Mouse (Mus musculus): Measurements from ENCODE around the gene 6030452D12Rik. TPM values are rescaled to one million over a fixed set of nuclear protein-coding genes. Genes with fewer than 3 reads are reported as not detected.

6030452D12Rik gene
- polyA plus RNA-seq, 1 experiment: not detected

GRCm38 (mm10) chr8:106548366-106548936 lies 48.1 kb downstream of the 6030452D12Rik start:
- Histone ChIP-seq H3K4me3 (ENCODE audit: control insufficient read depth, low read depth, low read length) (no peak overlapping the region), H3K36me3 (ENCODE audit: control insufficient read depth, insufficient read depth, low read length) (no peaks in the 10 kb centered on the region), H3K27me3 (ENCODE audit: control insufficient read depth, insufficient read depth, low read length) (no peaks in the 10 kb centered on the region), H3K27ac (ENCODE audit: control insufficient read depth, insufficient read depth, low read depth, low read length) (no peak overlapping the region), H3K4me1 (ENCODE audit: control insufficient read depth, insufficient read depth, low read length) (no peaks in the 10 kb centered on the region)
- TF ChIP-seq CTCF (IDR thresholded peaks at IDR 0.05; ENCODE audit: control insufficient read depth, insufficient read depth, insufficient replicate concordance, low read depth, low read length): no peak
- TF ChIP-seq POLR2A (IDR thresholded peaks at IDR 0.05; ENCODE audit: control insufficient read depth, low read depth, low read length): no peak

DNA sequence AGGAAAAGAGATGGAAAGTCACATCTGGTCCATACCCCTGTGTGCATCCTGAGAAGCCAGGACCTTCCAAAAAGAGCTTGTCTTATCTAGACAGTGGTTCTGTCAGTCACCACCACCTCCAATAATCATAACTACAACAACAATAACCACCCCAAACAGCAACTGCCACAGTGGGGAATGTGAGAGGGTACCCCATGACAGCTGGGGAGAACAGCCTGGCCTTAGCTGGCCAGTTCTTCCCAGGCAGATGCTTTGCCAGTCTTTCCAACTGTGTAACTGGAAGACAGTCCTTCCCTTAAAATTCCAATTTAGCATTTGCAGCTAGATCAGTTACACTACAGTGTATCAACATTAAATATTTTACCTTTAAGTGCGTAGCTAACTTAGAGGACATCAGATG lies 50.6 kb downstream of the 6030452D12Rik start:
- TF ChIP-seq POLR2A (IDR thresholded peaks at IDR 0.05; ENCODE audit: control insufficient read depth, low read depth, low read length): no peak
- no peak for TF ChIP-seq CTCF (IDR thresholded peaks at IDR 0.05; ENCODE audit: control insufficient read depth, insufficient read depth, insufficient replicate concordance, low read depth, low read length)
- Histone ChIP-seq H3K4me1 (ENCODE audit: control insufficient read depth, insufficient read depth, low read length) (no peaks in the 10 kb centered on the region), H3K4me3 (ENCODE audit: control insufficient read depth, low read depth, low read length) (no peak overlapping the region), H3K27me3 (ENCODE audit: control insufficient read depth, insufficient read depth, low read length) (no peaks in the 10 kb centered on the region), H3K27ac (ENCODE audit: control insufficient read depth, insufficient read depth, low read depth, low read length) (no peak overlapping the region), H3K36me3 (ENCODE audit: control insufficient read depth, insufficient read depth, low read length) (no peaks in the 10 kb centered on the region)

GRCm38 (mm10) chr8:106554011-106554410 lies 53.7 kb downstream of the 6030452D12Rik start:
- Histone ChIP-seq H3K36me3 (ENCODE audit: control insufficient read depth, insufficient read depth, low read length) (no peaks in the 10 kb centered on the region), H3K27me3 (ENCODE audit: control insufficient read depth, insufficient read depth, low read length) (no peaks in the 10 kb centered on the region)

DNA sequence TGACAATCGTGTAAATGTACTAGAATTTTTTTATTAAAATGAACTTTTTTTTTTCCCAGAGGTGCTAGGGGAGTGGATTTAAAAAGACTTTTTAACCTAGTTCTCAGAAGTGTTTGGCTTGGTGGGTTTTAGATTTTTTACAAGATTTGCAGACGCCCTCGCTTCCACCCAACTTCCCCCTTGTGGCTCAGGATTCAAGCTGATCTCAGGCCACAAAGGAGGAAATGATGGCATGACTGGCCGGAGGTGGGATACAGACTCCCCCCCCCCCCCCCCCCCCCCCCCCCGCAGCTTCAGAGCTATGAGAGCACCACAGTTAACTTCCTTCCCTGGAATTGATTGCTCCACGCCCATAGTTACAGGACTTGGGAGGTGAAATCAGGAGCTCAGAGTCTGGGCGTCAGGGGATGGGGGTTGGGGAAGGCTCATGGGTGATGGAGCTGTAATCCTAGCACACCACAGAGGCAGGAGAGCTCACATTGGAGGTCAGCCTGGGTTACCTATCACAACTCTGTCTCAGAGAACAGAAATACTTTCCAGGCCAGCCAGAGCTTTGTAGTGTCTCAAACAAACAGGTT lies 55.8 kb downstream of the 6030452D12Rik start:
- Histone ChIP-seq H3K4me3 (ENCODE audit: control insufficient read depth, low read depth, low read length) (no peak overlapping the region), H3K36me3 (ENCODE audit: control insufficient read depth, insufficient read depth, low read length) (no peaks in the 10 kb centered on the region), H3K27ac (ENCODE audit: control insufficient read depth, insufficient read depth, low read depth, low read length) (no peak overlapping the region), H3K27me3 (ENCODE audit: control insufficient read depth, insufficient read depth, low read length) (no peaks in the 10 kb centered on the region), H3K4me1 (ENCODE audit: control insufficient read depth, insufficient read depth, low read length) (peaks cover 14% of the 10 kb centered on the region)
- TF ChIP-seq CTCF (IDR thresholded peaks at IDR 0.05; ENCODE audit: control insufficient read depth, insufficient read depth, insufficient replicate concordance, low read depth, low read length) (no peak), POLR2A (IDR thresholded peaks at IDR 0.05; ENCODE audit: control insufficient read depth, low read depth, low read length) (no peak)

More at GRCm38 (mm10) chr8:106554011-106554410, 53.7 kb downstream of the 6030452D12Rik start:
- TF ChIP-seq POLR2A (IDR thresholded peaks at IDR 0.05; ENCODE audit: control insufficient read depth, low read depth, low read length) (no peak), CTCF (IDR thresholded peaks at IDR 0.05; ENCODE audit: control insufficient read depth, insufficient read depth, insufficient replicate concordance, low read depth, low read length) (peak; percentile 46; the same call in 1 of the 2 replicates)
- Histone ChIP-seq H3K4me3 (ENCODE audit: control insufficient read depth, low read depth, low read length) (no peak overlapping the region), H3K27ac (ENCODE audit: control insufficient read depth, insufficient read depth, low read depth, low read length) (no peak overlapping the region), H3K4me1 (ENCODE audit: control insufficient read depth, insufficient read depth, low read length) (no peaks in the 10 kb centered on the region)

Other genes starting within 250 kb of the 6030452D12Rik start
- gene Smpd3, start 162.5 kb upstream of the 6030452D12Rik start, polyA plus RNA-seq (2012; rRNA removed): 42.3 and 48.8 TPM in 2 replicates
- gene Zfp90, start 85.2 kb upstream of the 6030452D12Rik start, polyA plus RNA-seq (2012; rRNA removed): 1.1 TPM in 2 replicates
- gene Cdh3, start 10.4 kb downstream of the 6030452D12Rik start, polyA plus RNA-seq (2012; rRNA removed): 1.2 and 1.3 TPM in 2 replicates
- 9.7 and 9.8 TPM in 2 replicates for gene Gm10073, start 72.9 kb downstream of the 6030452D12Rik start, polyA plus RNA-seq (2012; rRNA removed)
- gene Cdh1, start 102.8 kb downstream of the 6030452D12Rik start, polyA plus RNA-seq (2012; rRNA removed): 0.48 and 1.9 TPM in 2 replicates
- gene Tango6, start 182.5 kb downstream of the 6030452D12Rik start, polyA plus RNA-seq (2012; rRNA removed): 3.0 and 3.3 TPM in 2 replicates

Measured in testis, adult 2 months (tissue).